Mouse (Mus musculus): Measurements from ENCODE around the gene Kalrn. TPM values are rescaled to one million over a fixed set of nuclear protein-coding genes. Genes with fewer than 3 reads are reported as not detected.

Kalrn gene
- polyA plus RNA-seq, 1 experiment, result 43.0 TPM

GRCm38 (mm10) chr16:34199543-34199942 is 373.8 kb downstream of the Kalrn start:
- TF ChIP-seq CTCF (IDR thresholded peaks at IDR 0.05; ENCODE audit: extremely low read depth, insufficient read length, insufficient replicate concordance, low read depth, low read length) (no peak), POLR2A (IDR thresholded peaks at IDR 0.05; ENCODE audit: low read depth, low read length) (no peak)
- Histone ChIP-seq H3K36me3 (ENCODE audit: control insufficient read depth, insufficient read depth, low read length) (no peaks in the 10 kb centered on the region), H3K4me1 (ENCODE audit: control insufficient read depth, insufficient read depth, insufficient read length, low read length) (no peaks in the 10 kb centered on the region), H3K27ac (ENCODE audit: insufficient read depth, low read depth, low read length) (no peak overlapping the region), H3K4me3 (ENCODE audit: low read depth, low read length) (no peak overlapping the region), H3K27me3 (ENCODE audit: control insufficient read depth, insufficient read depth, low read length) (no peaks in the 10 kb centered on the region)
- 83% methylated on average over 6 of the region's 6 CpGs for WGBS

- H3K4me3 ChIP-seq (ENCODE audit: low read depth, low read length), result no peak overlapping the region
- H3K27me3 ChIP-seq (ENCODE audit: control insufficient read depth, insufficient read depth, low read length), result no peaks in the 10 kb centered on the region
- 38% methylated on average over 10 of the region's 10 CpGs for WGBS
- TF ChIP-seq CTCF (IDR thresholded peaks at IDR 0.05; ENCODE audit: extremely low read depth, insufficient read length, insufficient replicate concordance, low read depth, low read length) (peak; percentile 55; the same call in 1 of the 2 replicates), POLR2A (IDR thresholded peaks at IDR 0.05; ENCODE audit: low read depth, low read length) (no peak)
- no peaks in the 10 kb centered on the region for H3K4me1 ChIP-seq (ENCODE audit: control insufficient read depth, insufficient read depth, insufficient read length, low read length)
- no peaks in the 10 kb centered on the region for H3K36me3 ChIP-seq (ENCODE audit: control insufficient read depth, insufficient read depth, low read length)
- no peak overlapping the region for H3K27ac ChIP-seq (ENCODE audit: insufficient read depth, low read depth, low read length)
Observed at GRCm38 (mm10) chr16:34192959-34193842, 380.1 kb downstream of the Kalrn start.

GRCm38 (mm10) chr16:34184721-34185120 is 388.6 kb downstream of the Kalrn start:
- Histone ChIP-seq H3K4me3 (ENCODE audit: low read depth, low read length) (no peak overlapping the region), H3K36me3 (ENCODE audit: control insufficient read depth, insufficient read depth, low read length) (no peaks in the 10 kb centered on the region), H3K27ac (ENCODE audit: insufficient read depth, low read depth, low read length) (no peak overlapping the region), H3K4me1 (ENCODE audit: control insufficient read depth, insufficient read depth, insufficient read length, low read length) (no peaks in the 10 kb centered on the region), H3K27me3 (ENCODE audit: control insufficient read depth, insufficient read depth, low read length) (no peaks in the 10 kb centered on the region)
- TF ChIP-seq CTCF (IDR thresholded peaks at IDR 0.05; ENCODE audit: extremely low read depth, insufficient read length, insufficient replicate concordance, low read depth, low read length), result peak; percentile 13; the same call in 1 of the 2 replicates
- TF ChIP-seq POLR2A (IDR thresholded peaks at IDR 0.05; ENCODE audit: low read depth, low read length), result no peak
- 47% methylated on average over 3 of the region's 3 CpGs for WGBS

- Histone ChIP-seq H3K36me3 (ENCODE audit: control insufficient read depth, insufficient read depth, low read length) (no peaks in the 10 kb centered on the region), H3K4me1 (ENCODE audit: control insufficient read depth, insufficient read depth, insufficient read length, low read length) (no peaks in the 10 kb centered on the region), H3K27ac (ENCODE audit: insufficient read depth, low read depth, low read length) (no peak overlapping the region), H3K27me3 (ENCODE audit: control insufficient read depth, insufficient read depth, low read length) (no peaks in the 10 kb centered on the region), H3K4me3 (ENCODE audit: low read depth, low read length) (no peak overlapping the region)
- TF ChIP-seq POLR2A (IDR thresholded peaks at IDR 0.05; ENCODE audit: low read depth, low read length) (no peak), CTCF (IDR thresholded peaks at IDR 0.05; ENCODE audit: extremely low read depth, insufficient read length, insufficient replicate concordance, low read depth, low read length) (no peak)
- 63% methylated on average over 4 of the region's 4 CpGs for WGBS
Observed at GRCm38 (mm10) chr16:34183186-34183585, 390.1 kb downstream of the Kalrn start.

GRCm38 (mm10) chr16:34175625-34176024 is 397.7 kb downstream of the Kalrn start:
- 74% methylated on average over 4 of the region's 4 CpGs for WGBS
- no peak overlapping the region for H3K27ac ChIP-seq (ENCODE audit: insufficient read depth, low read depth, low read length)
- no peaks in the 10 kb centered on the region for H3K27me3 ChIP-seq (ENCODE audit: control insufficient read depth, insufficient read depth, low read length)
- H3K36me3 ChIP-seq (ENCODE audit: control insufficient read depth, insufficient read depth, low read length), result no peaks in the 10 kb centered on the region
- TF ChIP-seq POLR2A (IDR thresholded peaks at IDR 0.05; ENCODE audit: low read depth, low read length) (no peak), CTCF (IDR thresholded peaks at IDR 0.05; ENCODE audit: extremely low read depth, insufficient read length, insufficient replicate concordance, low read depth, low read length) (no peak)
- no peak overlapping the region for H3K4me3 ChIP-seq (ENCODE audit: low read depth, low read length)
- H3K4me1 ChIP-seq (ENCODE audit: control insufficient read depth, insufficient read depth, insufficient read length, low read length), result no peaks in the 10 kb centered on the region

GRCm38 (mm10) chr16:34172572-34173181 is 400.7 kb downstream of the Kalrn start:
- WGBS, result 85% methylated on average over 11 of the region's 11 CpGs
- Histone ChIP-seq H3K27ac (ENCODE audit: insufficient read depth, low read depth, low read length) (no peak overlapping the region), H3K27me3 (ENCODE audit: control insufficient read depth, insufficient read depth, low read length) (no peaks in the 10 kb centered on the region), H3K4me3 (ENCODE audit: low read depth, low read length) (no peak overlapping the region), H3K36me3 (ENCODE audit: control insufficient read depth, insufficient read depth, low read length) (no peaks in the 10 kb centered on the region), H3K4me1 (ENCODE audit: control insufficient read depth, insufficient read depth, insufficient read length, low read length) (no peaks in the 10 kb centered on the region)
- TF ChIP-seq CTCF (IDR thresholded peaks at IDR 0.05; ENCODE audit: extremely low read depth, insufficient read length, insufficient replicate concordance, low read depth, low read length) (no peak), POLR2A (IDR thresholded peaks at IDR 0.05; ENCODE audit: low read depth, low read length) (no peak)

- TF ChIP-seq POLR2A (IDR thresholded peaks at IDR 0.05; ENCODE audit: low read depth, low read length) (no peak), CTCF (IDR thresholded peaks at IDR 0.05; ENCODE audit: extremely low read depth, insufficient read length, insufficient replicate concordance, low read depth, low read length) (no peak)
- 82% methylated on average over 5 of the region's 5 CpGs for WGBS
- H3K27ac ChIP-seq (ENCODE audit: insufficient read depth, low read depth, low read length), result no peak overlapping the region
Observed at GRCm38 (mm10) chr16:34167042-34167441, 406.3 kb downstream of the Kalrn start.

More at GRCm38 (mm10) chr16:34167042-34167441, 406.3 kb downstream of the Kalrn start:
- no peaks in the 10 kb centered on the region for H3K27me3 ChIP-seq (ENCODE audit: control insufficient read depth, insufficient read depth, low read length)
- H3K36me3 ChIP-seq (ENCODE audit: control insufficient read depth, insufficient read depth, low read length), result no peaks in the 10 kb centered on the region
- no peaks in the 10 kb centered on the region for H3K4me1 ChIP-seq (ENCODE audit: control insufficient read depth, insufficient read depth, insufficient read length, low read length)
- no peak overlapping the region for H3K4me3 ChIP-seq (ENCODE audit: low read depth, low read length)
